Mouse (Mus musculus): ENCODE data around the gene Hyls1.

DNA sequence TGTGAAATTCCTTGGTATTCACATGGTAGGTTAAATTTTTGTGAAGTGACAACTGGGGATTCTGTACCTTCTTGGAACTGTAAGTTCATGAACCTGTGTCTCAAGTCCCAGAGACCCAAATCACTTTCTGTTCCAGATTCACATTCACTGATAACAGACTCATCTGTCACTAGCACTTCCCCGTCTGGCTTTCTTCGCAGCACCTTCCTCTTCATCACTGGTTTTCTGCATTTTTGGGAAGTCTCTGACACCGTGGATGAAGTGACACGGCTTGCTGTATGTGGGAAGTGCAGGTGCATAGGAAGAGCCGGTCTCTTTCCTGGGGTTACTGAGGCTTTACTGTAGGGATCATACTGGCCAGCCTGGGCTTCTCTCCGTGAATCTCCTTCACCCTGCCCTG, 8.6 kb downstream of the Hyls1 start:
- TF ChIP-seq CTCF (IDR thresholded peaks at IDR 0.05; ENCODE audit: low read depth, low read length) (no peak), GATA1 (IDR thresholded peaks at IDR 0.05; ENCODE audit: borderline replicate concordance, low read length) (no peak)
